Mouse (Mus musculus) limb, embryonic 14.5 days (tissue): ENCODE measurements around the gene Fam198b. TPM values are rescaled to one million over a fixed set of nuclear protein-coding genes. Genes with fewer than 3 reads are reported as not detected.

Experiments used
- ATAC-seq: fragments of 200-750 bp; cut with Nextera tagmentation; 2 replicates; pipeline ENCODE4 v1.8.0; 2017; ENCODE audit warnings: low read depth, moderate number of reproducible peaks, moderate TSS enrichment; ENCODE audit not compliant: low FRiP score
- DNase-seq: peaks from one replicate; pipeline ENCODE4 v3.0.0-alpha.2; 2015; ENCODE audit warnings: low spot score
- H3K27ac ChIP-seq: fragments of 300-500 bp; sonication (generic); replicated peaks from 2 replicates; pipeline ENCODE4 v1.5.1; 2014; ENCODE audit warnings: low read depth, mild to moderate bottlenecking, low read length, moderate library complexity, mixed read lengths
- H3K27me3 ChIP-seq: fragments of 300-500 bp; sonication (generic); 2 replicates; pipeline ENCODE4 v1.6.1; 2014; ENCODE audit warnings: low read length, mixed read lengths; ENCODE audit not compliant: control insufficient read depth, insufficient read depth
- H3K36me3 ChIP-seq: fragments of 300-500 bp; sonication (generic); 2 replicates; pipeline ENCODE4 v1.6.1; 2014; ENCODE audit warnings: mild to moderate bottlenecking, low read length, moderate library complexity, mixed read lengths; ENCODE audit not compliant: control insufficient read depth, insufficient read depth
- H3K4me1 ChIP-seq: fragments of 300-500 bp; sonication (generic); 2 replicates; pipeline ENCODE4 v1.6.1; 2014; ENCODE audit warnings: antibody characterized with exemption, low read length, mixed read lengths; ENCODE audit not compliant: control insufficient read depth, insufficient read depth
- H3K4me2 ChIP-seq: fragments of 300-500 bp; sonication (generic); replicated peaks from 2 replicates; pipeline ENCODE4 v1.6.1; 2014; ENCODE audit warnings: low read depth, mild to moderate bottlenecking, low read length, moderate library complexity; ENCODE audit not compliant: severe bottlenecking
- H3K4me3 ChIP-seq: fragments of 300-500 bp; sonication (generic); replicated peaks from 2 replicates; pipeline ENCODE4 v1.5.1; 2014; ENCODE audit warnings: low read length
- H3K9ac ChIP-seq: fragments of 300-500 bp; sonication (generic); 2 replicates; pipeline ENCODE4 v1.6.1; 2014; ENCODE audit warnings: mild to moderate bottlenecking, low read depth, low read length, moderate library complexity; ENCODE audit not compliant: severe bottlenecking
- H3K9me3 ChIP-seq: fragments of 300-500 bp; sonication (generic); 2 replicates; pipeline ENCODE4 v1.6.1; 2016; ENCODE audit warnings: low read length; ENCODE audit not compliant: control insufficient read depth
- POLR2A ChIP-seq: fragments of 200-500 bp; IDR thresholded peaks from 2 replicates; pipeline ENCODE4 v1.8.0; 2012; ENCODE audit warnings: inconsistent platforms, mild to moderate bottlenecking, moderate library complexity, borderline replicate concordance; ENCODE audit not compliant: insufficient read depth, insufficient read length; ENCODE audit errors: extremely low read depth
- WGBS: fragments of 180-500 bp; shearing (Covaris S2); extraction: QIAGEN DNeasy Blood & Tissue Kit; methylation state at CpG from one replicate; pipeline ENCODE4 v1.1.7; 2014; 5-methylcytosine and 5-hydroxymethylcytosine counted together
- polyA plus RNA-seq, 2 experiments: library from polyadenylated mRNA; depleted of rRNA in 1 of 2; stranded (reverse) in 1 of 2; unstranded in 1 of 2; fragments of >200 nt; fragmentation: Nextera tagmentation in 1 of 2; extraction: Ambion mirVana in 1 of 2; gene quantifications; 2 replicates each; pipeline versions ENCODE4 v1.2.1 to v1.2.3; 2012 to 2014

Fam198b gene
- polyA plus RNA-seq, 2 experiments, result 8.1 to 9.5 TPM

DNA sequence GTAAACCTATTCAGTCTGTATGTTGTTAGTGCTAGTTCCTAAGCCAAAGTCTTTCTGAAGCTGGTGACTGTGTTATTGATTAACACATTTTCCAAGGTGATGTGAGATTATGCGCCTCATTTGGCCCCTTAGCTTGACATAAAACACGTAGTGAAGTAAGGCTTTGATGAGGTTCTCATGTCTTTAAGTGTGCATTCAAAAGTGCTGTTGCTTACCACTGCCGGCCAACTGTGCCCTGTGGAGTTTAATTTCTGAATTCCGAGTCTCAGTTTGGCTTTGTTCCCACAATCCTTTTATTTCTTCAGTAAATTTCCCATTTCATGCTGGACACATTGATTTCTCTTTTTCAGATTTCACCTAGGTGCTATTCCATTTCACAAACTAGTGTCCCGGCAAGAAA is 26.6 kb upstream of the Fam198b start:
- no peak overlapping the region for H3K9ac ChIP-seq
- no peaks in the 10 kb centered on the region for H3K9me3 ChIP-seq
- H3K27me3 ChIP-seq, result no peaks in the 10 kb centered on the region
- no peaks in the 10 kb centered on the region for H3K36me3 ChIP-seq
- no peaks in the 10 kb centered on the region for H3K4me1 ChIP-seq
- no peak overlapping the region for H3K4me3 ChIP-seq
- H3K27ac ChIP-seq, result no peak overlapping the region
- TF ChIP-seq POLR2A, result no peak
- ATAC-seq (no peak), DNase-seq (no peak)
- 44% methylated on average over 5 of the region's 5 CpGs for WGBS
- no peak overlapping the region for H3K4me2 ChIP-seq

DNA sequence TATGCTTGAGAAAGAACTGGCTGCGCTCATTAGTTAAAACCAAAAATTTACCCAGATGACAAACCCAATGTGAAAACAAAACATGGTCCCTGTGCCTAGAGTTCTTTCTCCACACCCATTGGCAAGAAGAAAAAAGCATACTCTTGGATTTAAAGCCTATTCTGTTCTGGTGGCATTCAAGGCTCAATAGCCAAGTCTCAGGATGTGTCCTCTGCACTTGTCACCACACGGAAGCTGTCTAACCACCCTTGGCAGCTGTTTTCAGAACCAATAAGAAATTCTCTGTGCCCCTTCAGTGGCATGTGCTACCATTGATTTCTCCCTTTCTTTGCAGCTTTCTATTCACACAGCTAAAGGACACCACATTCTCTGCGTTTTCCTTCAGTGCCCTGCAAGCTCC is 26.1 kb upstream of the Fam198b start:
- Histone ChIP-seq H3K4me2 (no peak overlapping the region), H3K4me1 (no peaks in the 10 kb centered on the region), H3K27ac (no peak overlapping the region), H3K9ac (no peak overlapping the region), H3K27me3 (no peaks in the 10 kb centered on the region), H3K4me3 (no peak overlapping the region), H3K36me3 (no peaks in the 10 kb centered on the region), H3K9me3 (no peaks in the 10 kb centered on the region)
- ATAC-seq (no peak), DNase-seq (no peak)
- TF ChIP-seq POLR2A, result no peak
- WGBS, result 80% methylated on average over 3 of the region's 3 CpGs

- TF ChIP-seq POLR2A, result no peak
- Histone ChIP-seq H3K4me3 (no peak overlapping the region), H3K27ac (no peak overlapping the region), H3K4me2 (no peak overlapping the region), H3K36me3 (no peaks in the 10 kb centered on the region), H3K27me3 (no peaks in the 10 kb centered on the region), H3K9me3 (no peaks in the 10 kb centered on the region), H3K9ac (no peak overlapping the region), H3K4me1 (no peaks in the 10 kb centered on the region)
- WGBS, result 41% methylated on average over 7 of the region's 7 CpGs
- no peak for DNase-seq
- no peak for ATAC-seq
These were observed 19.5 kb upstream of the Fam198b start for GRCm38 (mm10) chr3:79864824-79865223.

DNA sequence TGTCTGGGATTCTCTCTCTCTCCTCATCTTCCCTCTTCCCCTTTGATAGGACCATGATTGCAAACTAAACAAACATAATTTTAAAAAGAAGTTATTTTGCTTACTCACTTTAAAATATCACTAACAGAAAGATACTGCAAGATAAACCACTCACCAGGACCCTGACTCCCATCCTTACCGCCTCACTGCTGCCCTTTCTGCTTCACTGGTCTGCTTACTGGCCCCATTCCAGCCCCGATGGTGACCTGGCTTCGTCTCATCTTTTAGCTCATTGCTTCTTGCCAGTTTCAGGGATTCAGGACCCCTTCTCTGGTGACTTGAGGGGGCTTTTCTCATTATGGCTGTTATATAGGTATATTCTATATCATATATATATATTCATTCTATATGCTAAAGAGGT is 18.2 kb upstream of the Fam198b start:
- ATAC-seq, result no peak
- Histone ChIP-seq H3K9ac (no peak overlapping the region), H3K36me3 (no peaks in the 10 kb centered on the region), H3K9me3 (no peaks in the 10 kb centered on the region), H3K4me3 (no peak overlapping the region), H3K27ac (no peak overlapping the region), H3K4me2 (no peak overlapping the region), H3K27me3 (no peaks in the 10 kb centered on the region), H3K4me1 (no peaks in the 10 kb centered on the region)
- no peak for TF ChIP-seq POLR2A
- DNase-seq, result no peak
- WGBS, result 87% methylated on average over 3 of the region's 3 CpGs

DNA sequence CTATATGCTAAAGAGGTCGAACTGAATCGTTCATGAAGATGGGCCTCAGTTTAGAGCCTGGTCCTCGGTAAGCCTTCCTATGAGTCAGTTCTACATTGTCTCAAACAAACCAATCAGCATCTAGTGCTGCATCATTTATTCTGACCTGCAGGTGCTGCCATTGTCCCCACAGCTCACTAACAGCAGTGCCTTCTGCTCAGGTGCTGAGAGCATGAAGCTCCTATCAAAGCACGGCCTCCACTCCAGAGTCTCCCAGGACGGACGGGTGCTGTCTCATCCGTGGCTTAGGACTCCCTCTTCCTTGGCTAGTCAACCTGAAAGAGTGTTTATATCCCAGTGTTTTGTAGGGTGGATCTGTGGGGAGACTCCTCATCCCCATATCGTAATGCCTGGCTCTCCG is 17.8 kb upstream of the Fam198b start:
- Histone ChIP-seq H3K4me2 (no peak overlapping the region), H3K4me1 (no peaks in the 10 kb centered on the region), H3K36me3 (no peaks in the 10 kb centered on the region), H3K4me3 (no peak overlapping the region), H3K9me3 (no peaks in the 10 kb centered on the region), H3K27me3 (no peaks in the 10 kb centered on the region), H3K27ac (no peak overlapping the region), H3K9ac (no peak overlapping the region)
- ATAC-seq, result no peak
- no peak for DNase-seq
- WGBS, result 85% methylated on average over 9 of the region's 9 CpGs
- TF ChIP-seq POLR2A, result no peak

DNA sequence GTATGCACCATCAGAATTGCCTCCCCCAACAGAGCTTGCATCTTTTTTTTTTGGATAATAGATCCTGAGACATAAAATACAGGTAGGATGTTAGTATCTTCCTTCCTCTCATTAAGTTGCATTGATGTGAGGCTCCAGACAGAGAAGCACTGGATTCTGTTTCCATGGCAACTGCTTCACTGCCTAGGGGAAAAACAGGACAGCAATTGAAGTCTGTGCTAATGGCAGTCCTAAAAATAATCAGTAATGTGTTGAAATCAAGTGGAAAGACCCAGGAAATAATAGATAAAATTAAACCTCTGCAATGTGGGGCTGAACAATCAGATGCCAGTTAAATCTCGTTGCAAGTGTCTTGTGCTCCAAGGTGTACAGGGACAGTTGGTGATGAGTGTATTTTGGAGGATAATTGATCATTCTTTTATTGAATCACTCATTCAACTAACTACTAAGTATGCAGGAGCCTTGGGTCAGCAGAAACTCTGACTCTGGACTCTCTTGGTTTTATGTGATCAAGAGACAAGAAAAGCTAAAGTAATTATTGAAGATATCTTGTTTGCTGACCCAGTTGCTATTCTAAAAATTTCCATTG is 17.1 kb upstream of the Fam198b start:
- Histone ChIP-seq H3K27me3 (no peaks in the 10 kb centered on the region), H3K27ac (no peak overlapping the region), H3K4me2 (no peak overlapping the region), H3K9me3 (no peaks in the 10 kb centered on the region), H3K4me1 (no peaks in the 10 kb centered on the region), H3K9ac (no peak overlapping the region), H3K36me3 (no peaks in the 10 kb centered on the region), H3K4me3 (no peak overlapping the region)
- no peak for TF ChIP-seq POLR2A
- ATAC-seq, result no peak
- no peak for DNase-seq
- 69% methylated on average over 1 of the region's 1 CpGs for WGBS
